Mouse (Mus musculus) cerebellum, adult 2 months (tissue): ENCODE measurements around the gene Med27.

Source experiments
- CTCF ChIP-seq: fragments of 200-500 bp; IDR thresholded peaks from 2 replicates; pipeline ENCODE4 v1.5.1; 2011; ENCODE audit warnings: low read depth, mild to moderate bottlenecking, control low read depth, low read length, moderate library complexity, borderline replicate concordance; ENCODE audit not compliant: insufficient read depth
- POLR2A ChIP-seq: fragments of 200-500 bp; IDR thresholded peaks from 2 replicates; pipeline ENCODE4 v1.6.1; 2011; ENCODE audit warnings: low read length, control low read depth, borderline replicate concordance; ENCODE audit not compliant: insufficient read depth

GRCm38 (mm10) chr2:29338396-29338795, 8.2 kb upstream of the Med27 start:
- TF ChIP-seq CTCF (no peak), POLR2A (no peak)
